Mouse (Mus musculus): ENCODE data around the gene Zmym5. TPM values are rescaled to one million over a fixed set of nuclear protein-coding genes. Genes with fewer than 3 reads are reported as not detected.

The Zmym5 gene
- 46.9 TPM for polyA plus RNA-seq (2017; shearing (Covaris generic))

DNA sequence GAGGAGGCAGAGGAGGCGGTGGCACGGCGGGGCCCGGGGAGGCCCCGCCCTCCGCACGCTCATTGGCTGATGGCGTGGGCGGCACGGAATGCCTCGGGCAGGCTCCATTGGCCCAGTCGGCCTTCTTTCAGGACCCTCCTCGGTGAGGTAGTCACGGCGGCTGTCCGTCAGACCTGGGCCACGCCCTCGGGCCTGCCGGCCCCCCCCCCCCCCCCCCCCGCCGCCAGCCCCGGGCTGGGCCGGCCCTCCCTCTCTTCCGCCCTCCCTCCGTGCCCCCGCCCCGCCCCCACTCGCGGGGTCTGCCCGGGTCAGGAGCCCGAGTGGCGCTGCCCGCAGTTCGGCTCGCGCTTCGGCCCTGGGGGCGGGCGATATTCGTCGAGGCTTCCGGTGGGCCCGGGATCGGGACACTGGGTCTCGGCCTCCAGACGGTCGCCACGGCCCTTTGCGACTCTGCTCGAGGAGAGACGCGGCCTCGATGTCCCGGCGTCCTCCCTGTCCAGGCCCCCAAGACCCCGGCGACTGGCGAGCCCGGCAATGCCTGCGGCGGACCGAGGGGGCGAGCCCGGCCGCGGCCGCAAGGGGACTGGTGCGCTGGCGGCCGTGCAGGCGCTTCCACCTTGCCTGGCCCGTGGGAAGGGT lies at the start of gene Zmym5:
Gene Zmym5 (minus strand): TSS at position 16 of the 639 bp plus-strand sequence.

DNA sequence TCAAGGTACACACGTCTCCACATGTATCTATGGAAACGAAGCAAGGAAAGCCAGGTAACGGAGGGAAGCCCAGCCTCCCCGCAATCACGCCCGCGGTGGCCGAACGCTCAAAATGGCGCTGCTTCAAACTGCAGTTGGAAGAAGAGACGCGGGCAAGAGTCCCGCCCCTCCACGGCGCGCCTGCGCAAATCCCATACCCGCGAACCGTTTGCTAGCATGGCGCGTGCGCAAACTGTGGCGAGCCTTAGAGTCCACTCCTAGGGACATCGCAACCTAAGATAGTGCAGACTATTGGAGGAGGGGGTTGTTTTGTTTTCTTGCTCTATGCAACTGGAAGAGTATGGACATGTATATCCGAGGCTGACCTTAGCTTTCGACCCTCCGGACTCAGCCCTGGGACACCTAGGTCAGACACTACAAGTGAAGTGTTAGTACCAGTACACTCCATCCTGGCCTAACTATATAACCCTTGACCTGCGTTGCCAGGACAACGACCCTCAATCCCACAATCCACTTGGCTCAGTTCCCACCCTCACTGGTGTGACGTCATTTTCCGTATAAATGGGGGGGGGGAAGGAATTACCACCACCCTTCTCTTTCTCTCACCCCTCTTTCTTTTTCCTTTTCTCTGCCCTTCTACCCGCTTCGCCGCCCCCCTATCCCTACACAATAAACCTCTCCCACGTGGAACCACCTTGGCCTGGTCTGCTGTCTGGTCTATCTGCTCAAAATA lies 33.1 kb downstream of the Zmym5 start, which contains the start of gene Pspc1:
Gene Pspc1 (minus strand): TSS at position 117 of the 733 bp plus-strand sequence.

Other genes starting within 250 kb of the Zmym5 start
- gene Cenpj, start 236.3 kb downstream of the Zmym5 start, polyA plus RNA-seq (2017; shearing (Covaris generic)): 14.3 TPM
- 24.6 TPM for gene Parp4, start 236.1 kb downstream of the Zmym5 start, polyA plus RNA-seq (2017; shearing (Covaris generic))
- 69.2 TPM for gene Mphosph8, start 143.5 kb downstream of the Zmym5 start, polyA plus RNA-seq (2017; shearing (Covaris generic))
- gene Pspc1, start 33.4 kb downstream of the Zmym5 start, polyA plus RNA-seq (2017; shearing (Covaris generic)): 12.2 TPM
- 68.9 TPM for gene Zmym2, start 74.9 kb upstream of the Zmym5 start, polyA plus RNA-seq (2017; shearing (Covaris generic))
- gene Gja3, start 246.4 kb upstream of the Zmym5 start, polyA plus RNA-seq (2017; shearing (Covaris generic)): not detected